Mouse (Mus musculus) large intestine, adult 2 months (tissue): ENCODE results near the gene Gm9837. TPM values are rescaled to one million over a fixed set of nuclear protein-coding genes. Genes with fewer than 3 reads are reported as not detected.
A peak's percentile ranks its signal among the peaks of the same experiment; 100 is the strongest.

Experiments used
- DNase-seq: peaks from one replicate; pipeline ENCODE4 v3.0.0-alpha.2; 2012; ENCODE audit warnings: low read depth, low spot score
- WGBS: fragments of 180-500 bp; shearing (Covaris S2); methylation state at CpG from one replicate; pipeline ENCODE4 v1.1.7; 2018; 5-methylcytosine and 5-hydroxymethylcytosine counted together
- polyA plus RNA-seq: library from polyadenylated mRNA; depleted of rRNA; stranded (reverse); fragments of >200 nt; gene quantifications from 2 replicates; pipeline ENCODE4 v1.2.3, GENCODE M21; 2012

Gm9837 gene
- polyA plus RNA-seq, 1 experiment = not detected

DNA sequence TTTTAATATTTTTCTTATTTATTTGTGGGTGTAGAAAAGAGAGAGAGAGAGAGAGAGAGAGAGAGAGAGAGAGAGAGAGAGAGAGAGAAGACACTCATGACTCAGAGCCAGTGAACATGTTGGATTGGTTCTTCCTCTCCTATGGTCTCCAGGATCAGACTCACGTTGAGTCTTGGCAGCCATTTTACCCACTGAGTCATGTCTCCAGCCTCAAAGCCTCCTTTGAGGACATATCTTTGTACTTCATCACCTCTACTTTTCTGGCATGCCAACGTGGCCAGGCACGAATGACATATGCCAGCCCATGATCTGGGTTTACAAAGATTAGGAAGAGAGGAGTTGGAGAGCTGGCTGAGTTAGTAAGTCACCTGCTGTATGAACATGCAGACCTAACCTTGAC lies 10.1 kb downstream of the Gm9837 start:
- no peak for DNase-seq
- WGBS = 78% methylated on average over 3 of the region's 3 CpGs

DNA sequence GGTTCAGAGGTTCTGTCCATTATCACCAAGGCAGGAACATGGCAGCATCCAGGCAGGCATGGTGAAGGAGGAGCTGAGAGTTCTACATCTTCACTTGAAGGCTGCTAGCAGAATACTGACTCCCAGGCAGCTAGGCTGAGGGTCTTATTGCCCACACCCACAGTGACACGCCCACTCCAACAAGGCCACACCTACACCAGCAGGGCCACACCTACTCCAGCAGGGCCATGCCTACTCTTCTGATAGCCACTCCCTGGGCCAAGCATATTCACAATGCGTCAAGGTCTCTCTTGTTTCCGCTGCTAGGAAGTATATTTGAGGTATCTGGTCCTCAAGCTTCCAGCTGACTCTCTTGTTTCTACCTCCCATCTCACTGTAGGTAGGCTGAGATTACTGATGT lies 11.3 kb downstream of the Gm9837 start:
- no peak for DNase-seq
- 70% methylated on average over 3 of the region's 3 CpGs for WGBS

DNA sequence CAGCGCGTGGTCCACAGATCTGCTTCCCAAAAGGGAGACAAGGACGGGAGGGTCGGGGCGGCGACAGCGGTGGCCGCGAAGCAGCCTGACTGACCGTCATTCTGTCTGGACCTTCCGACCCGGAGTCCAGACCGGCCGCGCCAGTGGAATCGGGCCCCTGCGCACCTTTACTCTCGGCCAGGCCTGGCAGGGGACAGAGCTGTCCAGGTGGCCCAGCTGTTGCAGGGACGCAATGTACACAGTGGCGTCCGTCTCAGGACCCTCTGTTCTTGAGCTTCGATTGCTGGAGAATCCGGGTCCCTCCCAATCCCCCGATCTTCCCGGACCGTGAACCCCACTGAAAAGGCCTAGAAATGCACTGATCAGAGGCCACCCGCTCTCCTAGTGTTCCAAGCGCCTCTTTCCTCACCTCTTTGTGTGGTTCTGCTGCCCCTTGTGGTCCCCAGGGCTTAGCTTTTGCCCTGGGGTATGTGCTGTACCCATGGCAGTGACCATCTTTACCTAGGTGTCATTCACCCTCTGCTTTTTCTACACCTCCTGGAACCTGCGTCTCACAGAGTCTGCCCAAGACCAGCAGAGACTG lies 12.8 kb downstream of the Gm9837 start:
- DNase-seq = no peak
- WGBS = 22% methylated on average over 29 of the region's 29 CpGs

DNA sequence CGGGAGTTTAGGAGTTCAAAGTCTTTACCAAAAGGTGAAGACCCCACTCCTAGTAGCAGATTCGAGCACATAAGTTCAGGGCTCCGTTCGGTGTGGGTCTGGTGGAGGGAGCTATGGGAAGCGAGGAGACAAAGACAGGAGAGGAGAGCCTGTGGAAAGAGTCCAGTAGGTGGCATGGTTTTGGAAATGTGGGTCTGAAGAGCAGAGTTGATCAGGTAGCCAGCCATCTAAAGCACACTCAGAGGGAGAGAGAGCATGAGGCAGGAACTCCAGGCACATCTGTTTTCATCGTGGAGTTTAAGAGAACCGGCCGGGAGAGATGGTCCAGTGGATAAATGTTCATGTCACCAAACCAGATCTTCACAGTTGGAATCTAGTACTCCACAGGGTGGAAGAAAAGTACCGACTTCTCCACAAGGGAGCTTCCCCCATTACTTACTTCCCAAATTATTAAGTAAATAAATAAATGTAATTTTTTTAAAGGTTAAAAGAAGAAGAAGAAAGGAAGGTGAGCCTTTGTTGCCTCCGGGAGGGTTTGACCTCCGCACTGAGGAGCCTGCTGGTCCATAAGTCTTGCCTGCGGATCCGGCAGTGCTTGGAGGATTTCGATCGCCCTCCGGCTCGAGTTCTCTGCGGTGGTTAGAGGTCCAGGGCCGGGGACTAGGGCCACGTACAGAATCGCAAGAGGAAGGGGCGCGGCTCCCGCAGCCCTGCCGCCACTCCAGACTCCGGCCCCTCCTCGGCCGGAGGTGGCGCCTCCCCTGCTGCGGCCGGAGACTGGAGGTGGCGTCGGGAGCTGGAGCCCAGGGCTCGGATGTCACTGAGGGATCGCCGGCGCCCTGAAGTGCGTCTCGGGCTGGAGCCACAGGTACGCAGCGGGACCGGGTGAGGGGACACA lies 13.6 kb downstream of the Gm9837 start, which contains the start of the genes Gm10447 and Shroom1:
Gene Gm10447, minus strand, starts transcription at position 637 of the 898 bp plus-strand sequence.
Gene Shroom1, plus strand, starts transcription at position 732 of the 898 bp plus-strand sequence.
- WGBS = 2% methylated on average over 42 of the region's 42 CpGs
- peak; percentile 32 for DNase-seq

DNA sequence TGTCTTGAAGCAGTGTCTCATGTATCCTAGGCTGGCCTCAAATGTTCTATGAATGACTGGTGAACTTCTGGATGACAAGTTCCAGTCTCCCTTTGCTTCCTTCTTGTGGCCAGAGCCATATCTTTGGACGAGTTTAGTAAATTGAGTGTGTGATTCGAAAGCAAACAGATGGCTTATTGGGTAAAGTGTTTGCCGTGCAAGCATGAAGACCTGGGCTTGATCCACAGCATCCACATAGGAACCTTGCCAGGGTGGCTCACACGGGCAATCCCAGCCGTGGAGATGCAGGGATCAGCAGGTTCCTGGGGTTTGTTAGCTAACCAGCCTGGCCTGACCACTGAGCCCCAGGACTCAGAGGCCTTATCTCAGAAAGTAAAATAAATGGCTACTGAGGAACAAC lies 17.2 kb downstream of the Gm9837 start:
- 73% methylated on average over 5 of the region's 5 CpGs for WGBS
- DNase-seq = no peak

DNA sequence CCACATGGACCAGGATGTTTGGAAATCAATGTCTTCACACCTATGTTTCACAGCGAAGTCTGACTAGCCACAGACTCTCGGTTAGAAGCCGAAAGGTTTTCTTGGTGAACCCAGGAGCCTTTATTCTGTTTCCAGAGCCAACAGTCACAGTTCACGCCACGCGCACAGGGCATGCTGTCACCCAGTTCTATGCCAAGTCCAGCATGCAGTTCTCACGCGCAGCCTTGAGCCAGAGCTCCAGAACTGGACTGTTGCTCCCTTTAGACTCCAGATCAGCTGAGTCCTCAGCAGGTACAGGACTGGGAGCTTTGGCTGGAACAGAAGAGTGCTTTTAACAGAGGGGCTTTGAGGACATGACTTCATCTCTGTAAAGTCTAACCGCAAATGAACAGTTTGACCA lies 17.9 kb downstream of the Gm9837 start:
- 97% methylated on average over 9 of the region's 9 CpGs for WGBS
- DNase-seq = no peak

DNA sequence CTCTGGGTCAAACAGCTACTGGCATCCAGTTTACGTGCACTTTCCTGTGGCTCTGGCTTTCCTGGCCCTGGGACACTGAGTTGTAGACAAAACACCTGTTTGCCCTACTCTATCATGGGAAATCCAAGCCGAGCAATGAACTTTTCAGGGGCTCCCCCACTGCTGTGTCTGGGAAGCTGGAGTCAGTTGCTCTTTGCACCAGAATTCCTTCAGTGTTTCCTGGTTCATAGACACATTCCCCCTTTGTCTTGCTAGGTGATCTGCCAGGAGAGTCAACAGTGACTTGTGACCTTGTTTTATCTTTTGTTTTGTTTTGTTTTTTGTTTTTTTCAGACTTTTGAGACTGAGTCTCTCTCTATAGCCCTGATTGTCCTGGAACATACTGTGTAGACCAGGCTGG lies 18.9 kb downstream of the Gm9837 start:
- DNase-seq = no peak

DNA sequence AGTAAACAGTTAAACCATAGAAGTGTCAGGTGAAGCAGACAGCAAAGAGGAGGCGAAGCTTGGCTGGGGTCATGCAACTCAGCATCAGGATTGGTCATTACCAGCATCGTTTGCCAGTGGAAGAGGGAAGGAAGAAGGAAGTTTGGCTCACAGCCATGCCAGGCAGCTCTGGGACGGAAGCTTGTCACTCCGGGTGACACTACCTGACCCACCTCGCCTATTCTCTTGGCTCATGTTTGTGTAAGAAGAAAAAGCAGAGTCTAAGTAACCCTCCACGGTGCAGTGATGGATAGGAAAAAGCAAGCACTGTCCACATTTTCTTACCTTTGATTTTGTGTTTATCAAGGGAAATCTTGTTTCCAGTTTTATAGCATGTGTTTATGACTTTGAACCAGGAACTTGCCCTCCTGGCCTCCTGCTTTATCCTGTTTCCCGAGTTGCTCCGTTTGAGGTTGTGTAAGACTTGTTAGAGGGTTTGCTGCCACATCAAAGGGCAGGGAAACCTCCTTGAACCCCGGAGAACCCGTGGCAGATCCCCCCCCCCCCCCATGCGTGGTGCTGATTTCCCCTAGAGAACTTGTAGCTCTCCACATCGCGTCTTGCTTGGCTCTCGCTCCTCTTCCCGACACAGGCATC lies 20.1 kb downstream of the Gm9837 start:
- WGBS = 11% methylated on average over 15 of the region's 15 CpGs
- peak; percentile 67 for DNase-seq

More for the DNA sequence above, 18.9 kb downstream of the Gm9837 start:
- 26% methylated on average over 2 of the region's 2 CpGs for WGBS

DNA sequence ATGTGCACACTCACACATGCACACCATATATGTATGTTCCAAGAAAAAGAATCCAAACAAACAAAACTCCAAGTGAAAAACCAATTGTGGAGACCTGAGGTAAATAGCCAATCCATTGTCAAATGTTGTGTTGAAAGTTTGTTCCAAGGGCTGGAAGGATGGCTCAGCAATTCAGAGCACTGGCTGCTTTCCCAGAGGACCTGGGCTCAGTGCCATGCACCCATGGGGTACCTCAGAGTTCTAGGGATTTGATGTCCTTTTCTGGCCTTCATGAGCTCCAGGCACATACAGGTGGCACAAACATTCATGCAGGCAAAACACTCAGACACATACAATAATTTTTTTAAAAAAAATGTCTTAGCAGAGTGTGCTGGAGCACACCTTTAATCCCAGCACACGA lies 21.8 kb downstream of the Gm9837 start:
- WGBS = 59% methylated on average over 1 of the region's 1 CpGs
- no peak for DNase-seq

DNA sequence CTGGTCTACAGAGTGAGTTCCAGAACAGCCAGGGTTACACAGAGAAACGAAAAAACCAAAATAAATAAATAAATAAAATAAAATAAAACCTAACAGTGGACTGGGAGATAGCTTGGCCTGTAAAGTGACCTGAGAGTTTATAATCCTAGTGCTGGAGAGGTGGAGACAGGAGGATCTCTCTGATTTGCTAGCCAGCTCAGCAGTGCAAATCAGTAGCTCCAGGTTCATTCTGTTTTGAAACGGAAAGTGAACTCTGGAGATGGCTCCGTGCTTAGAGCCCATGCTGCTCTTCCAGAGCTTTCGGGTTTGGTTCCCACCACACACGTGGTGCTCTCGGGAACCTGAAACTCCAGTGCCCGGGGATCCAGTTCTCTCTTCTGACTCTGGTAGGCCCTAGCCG lies 22.3 kb downstream of the Gm9837 start:
- no peak for DNase-seq
- WGBS = 86% methylated on average over 8 of the region's 8 CpGs

DNA sequence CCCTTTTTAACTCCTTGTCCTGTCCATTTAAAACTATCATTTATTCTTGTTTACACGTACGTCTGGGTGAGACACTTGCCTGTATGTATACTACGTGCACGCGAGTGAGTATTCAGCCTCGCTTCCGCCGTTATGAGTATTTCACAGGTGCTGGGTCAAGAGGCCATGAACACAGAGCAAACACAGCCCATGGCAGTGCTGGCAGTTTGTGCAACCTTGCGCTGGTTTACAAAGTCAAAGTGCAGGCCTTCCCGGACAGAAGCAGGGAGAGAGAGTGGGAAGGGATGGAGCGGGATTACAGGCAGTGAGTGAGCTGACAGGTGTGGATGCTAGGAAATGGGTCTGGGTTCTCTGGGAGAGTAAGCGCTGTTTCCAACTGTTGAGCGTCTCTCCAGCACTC lies 24.1 kb downstream of the Gm9837 start:
- no peak for DNase-seq
- WGBS = 81% methylated on average over 13 of the region's 13 CpGs

DNA sequence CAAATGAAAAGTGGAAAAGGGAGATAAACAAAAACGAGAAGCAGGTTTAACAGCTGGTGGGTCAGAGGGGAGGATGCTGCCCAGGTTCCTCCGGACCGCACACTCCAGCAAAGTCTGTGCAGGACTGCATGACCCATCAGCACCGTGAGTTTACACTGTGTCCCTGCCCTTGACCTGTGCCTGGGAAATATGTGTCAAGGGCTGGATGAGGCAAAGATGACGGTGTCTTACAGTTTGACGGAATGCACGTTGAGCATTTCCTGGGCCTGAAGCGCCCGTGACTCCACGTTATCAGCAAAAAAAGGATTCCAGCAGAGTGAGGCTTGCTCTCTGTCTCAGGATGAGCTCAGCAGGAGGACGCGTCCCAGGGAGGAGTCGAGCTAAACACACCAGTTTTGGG lies 24.7 kb downstream of the Gm9837 start:
- 84% methylated on average over 13 of the region's 13 CpGs for WGBS
- no peak for DNase-seq

DNA sequence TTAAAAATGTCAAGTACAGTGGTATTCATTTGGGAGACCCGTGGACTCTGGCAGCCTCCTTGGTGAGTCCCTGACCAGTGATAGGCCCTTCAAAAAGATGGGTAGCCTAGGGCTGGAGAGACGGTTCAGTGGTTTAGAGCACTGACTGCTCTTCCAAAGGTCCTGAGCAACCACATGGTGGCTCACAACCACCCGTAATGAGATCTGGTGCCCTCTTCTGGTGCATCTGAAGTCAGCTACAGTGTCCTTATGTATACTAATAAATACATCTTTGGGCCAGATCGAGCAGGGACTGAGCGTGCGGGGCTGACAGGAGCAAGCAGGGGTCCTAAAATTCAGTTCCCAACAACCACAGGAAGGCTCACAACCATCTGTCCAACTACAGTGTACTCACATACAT lies 26.4 kb downstream of the Gm9837 start:
- no peak for DNase-seq
- WGBS = 16% methylated on average over 6 of the region's 6 CpGs

DNA sequence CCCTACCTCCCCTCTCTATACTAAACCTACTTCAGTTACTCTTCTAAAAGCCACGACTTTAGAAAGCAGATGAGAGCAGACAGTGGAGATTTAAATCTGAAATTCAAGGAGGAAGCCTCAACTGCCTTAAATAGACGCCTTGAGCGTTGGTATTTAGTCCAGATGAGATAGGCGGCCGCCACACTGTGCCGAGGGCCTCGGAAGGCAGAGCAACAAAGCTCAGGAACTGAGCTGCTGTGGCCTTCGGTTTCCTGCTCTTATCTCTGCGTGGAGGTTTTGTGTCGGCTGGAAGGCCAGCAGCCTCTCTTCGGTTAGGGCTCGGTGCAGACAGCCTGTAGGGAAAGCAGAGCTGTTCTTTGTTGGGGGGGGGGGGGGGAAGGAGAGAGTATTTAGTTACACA lies 28.4 kb downstream of the Gm9837 start:
- WGBS = 46% methylated on average over 12 of the region's 12 CpGs
- no peak for DNase-seq

DNA sequence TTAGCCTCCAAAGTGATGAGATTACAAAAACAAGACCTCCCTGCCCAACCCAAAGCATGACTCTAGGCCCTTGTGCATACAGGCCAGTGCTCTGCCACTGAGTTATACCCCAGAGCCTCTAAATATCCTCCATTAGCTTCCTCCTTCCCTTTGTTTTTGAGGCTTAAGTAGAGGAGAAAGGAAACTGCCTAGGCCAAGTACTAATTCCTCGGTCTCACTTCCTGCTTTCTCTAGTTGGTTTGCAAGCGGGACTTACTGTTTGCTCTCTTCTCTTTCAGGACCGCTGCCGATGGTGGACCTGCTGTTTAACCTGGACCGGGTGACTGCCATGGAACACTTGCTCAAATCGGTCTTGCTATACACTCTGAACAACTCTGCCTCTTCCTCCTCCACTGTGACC lies 33.9 kb downstream of the Gm9837 start:
- WGBS = 85% methylated on average over 6 of the region's 6 CpGs
- no peak for DNase-seq

DNA sequence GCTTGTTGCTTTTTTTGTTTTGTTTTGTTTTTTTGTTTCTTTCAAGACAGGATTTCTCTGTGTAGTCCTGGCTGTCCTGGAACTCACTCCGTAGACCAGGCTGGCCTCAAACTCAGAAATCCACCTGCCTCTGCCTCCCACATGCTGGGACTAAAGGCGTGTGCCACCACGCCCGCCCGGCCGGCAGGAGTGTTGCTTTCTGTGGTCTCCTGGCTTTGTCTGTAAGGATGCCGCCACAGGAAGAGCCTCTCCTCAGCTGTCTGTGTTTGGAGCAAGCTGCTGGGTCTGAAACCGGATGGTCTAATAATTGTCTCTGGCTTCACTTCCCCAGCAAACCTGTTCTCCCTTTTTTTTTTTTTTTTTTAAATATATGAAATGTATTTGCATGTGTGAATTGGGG lies 34.8 kb downstream of the Gm9837 start:
- 77% methylated on average over 8 of the region's 8 CpGs for WGBS
- no peak for DNase-seq

DNA sequence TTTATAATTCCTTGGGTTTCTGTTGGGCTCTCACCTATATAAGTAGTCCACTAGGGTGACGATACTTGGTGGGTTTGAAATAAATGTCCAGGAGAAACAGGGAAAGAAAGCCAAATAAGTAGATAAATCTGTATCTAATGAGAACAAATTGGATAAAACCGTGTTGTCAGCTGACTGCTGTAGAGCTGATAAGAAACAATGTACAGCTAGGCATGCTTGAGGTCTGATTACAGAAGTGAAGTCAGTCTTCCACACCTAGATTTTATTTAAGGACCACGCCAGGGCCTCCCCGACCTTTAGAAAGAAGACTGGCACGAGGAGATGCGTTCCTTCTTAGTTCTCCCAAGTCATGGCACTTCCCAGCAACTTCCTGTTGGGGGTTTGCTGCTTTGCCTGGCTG lies 37.2 kb downstream of the Gm9837 start:
- WGBS = 59% methylated on average over 6 of the region's 6 CpGs
- DNase-seq = no peak

DNA sequence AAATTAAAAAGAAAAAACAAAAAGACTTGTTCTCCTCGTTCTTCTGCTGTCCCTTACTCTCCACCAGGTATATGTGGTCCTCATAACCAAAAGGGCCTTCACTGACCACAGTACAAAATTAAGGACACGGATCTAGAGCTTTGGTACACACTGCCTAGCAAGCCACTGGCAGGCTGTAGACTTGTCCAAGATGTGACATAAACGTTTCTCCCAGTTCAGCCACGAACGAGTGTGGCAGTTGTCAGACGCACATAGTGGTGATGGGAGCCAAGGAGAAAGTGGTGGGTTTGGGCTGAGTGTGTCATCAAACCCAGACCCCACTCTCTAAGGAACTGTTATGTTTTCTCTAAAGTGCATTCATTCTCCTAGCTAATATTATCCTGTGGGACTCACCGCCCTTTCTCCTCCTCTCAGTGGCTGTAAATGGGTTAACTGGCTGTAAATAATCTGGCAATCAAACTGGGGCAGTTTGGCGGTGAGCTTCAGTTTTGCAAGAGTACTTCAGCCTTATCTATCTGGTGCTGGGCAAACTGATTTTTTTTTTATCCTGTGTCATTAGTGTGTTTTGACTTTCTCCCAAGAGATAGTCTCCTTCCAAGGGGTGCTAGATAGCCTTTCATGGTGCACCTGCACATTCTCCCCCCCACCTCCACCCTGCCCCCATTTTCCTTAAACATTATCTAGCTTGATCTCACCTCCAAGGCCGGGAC lies 38.8 kb downstream of the Gm9837 start:
- 5% methylated on average over 9 of the region's 9 CpGs for WGBS
- no peak for DNase-seq

DNA sequence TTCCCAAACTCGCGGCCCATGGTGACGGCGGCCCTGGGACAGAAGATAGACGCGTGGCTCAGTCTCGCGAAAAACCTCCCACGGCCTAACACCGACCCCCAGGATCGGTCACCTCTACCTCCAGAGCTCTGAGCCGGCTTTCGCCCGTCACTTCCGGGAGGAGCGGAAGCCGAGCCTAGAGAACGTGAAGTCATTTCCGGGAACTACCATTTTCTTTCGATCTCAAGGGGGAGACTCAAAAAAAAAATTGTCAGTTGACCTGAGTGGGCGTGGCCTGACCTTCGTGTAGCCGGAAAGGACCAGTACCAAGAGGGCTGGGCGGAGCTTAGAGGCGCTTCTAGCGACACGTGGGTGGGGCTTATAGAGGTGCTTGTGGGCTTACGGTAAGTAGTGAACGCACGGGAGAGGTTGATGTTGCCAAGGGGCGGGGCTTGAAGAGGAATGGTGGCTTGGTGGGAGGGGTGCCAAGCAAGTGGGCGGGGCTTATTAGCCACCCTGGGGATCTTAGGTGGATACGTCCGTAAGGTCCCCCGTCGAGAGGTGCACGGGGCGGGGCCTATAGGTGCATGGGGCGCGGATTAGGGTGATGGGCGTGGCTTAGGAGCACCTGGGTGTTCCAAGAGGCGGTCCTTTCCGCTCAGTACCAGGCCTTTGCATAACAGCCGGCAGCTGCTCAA lies 39.5 kb downstream of the Gm9837 start, which contains the start of the genes Uqcrq and Gdf9:
Gene Uqcrq, minus strand, starts transcription at position 162 of the 677 bp plus-strand sequence.
Gene Gdf9, plus strand, starts transcription at position 354 of the 677 bp plus-strand sequence.
- WGBS = under 1% methylated on average over 44 of the region's 44 CpGs
- peak; percentile 99 for DNase-seq
